Mouse (Mus musculus): ENCODE results near the gene Nobox. TPM values are rescaled to one million over a fixed set of nuclear protein-coding genes. Genes with fewer than 3 reads are reported as not detected.

Nobox gene
- polyA plus RNA-seq, 1 experiment from 2014 or later = not detected

- no peak overlapping the region for H3K4me3 ChIP-seq
- no peaks in the 10 kb centered on the region for H3K9me3 ChIP-seq (replicated peaks)
- H3K27ac ChIP-seq = no peak overlapping the region
- no peaks in the 10 kb centered on the region for H3K36me3 ChIP-seq
- no peak for ATAC-seq
- H3K9ac ChIP-seq = no peak overlapping the region
- no peaks in the 10 kb centered on the region for H3K27me3 ChIP-seq (replicated peaks)
- no peak overlapping the region for H3K4me2 ChIP-seq
- H3K4me1 ChIP-seq = no peaks in the 10 kb centered on the region
Observed at GRCm38 (mm10) chr6:43312546-43312945, 3.2 kb upstream of the Nobox start.

GRCm38 (mm10) chr6:43310071-43310470, 717 bp upstream of the Nobox start:
- ATAC-seq = no peak
- no peak overlapping the region for H3K4me3 ChIP-seq
- no peak overlapping the region for H3K27ac ChIP-seq
- no peak overlapping the region for H3K9ac ChIP-seq
- no peak overlapping the region for H3K4me2 ChIP-seq
- no peaks in the 10 kb centered on the region for H3K36me3 ChIP-seq
- WGBS (ENCODE audit: insufficient replicate concordance) = 67% methylated on average over 6 of the region's 6 CpGs
- no peaks in the 10 kb centered on the region for H3K9me3 ChIP-seq (replicated peaks)
- H3K27me3 ChIP-seq (replicated peaks) = no peaks in the 10 kb centered on the region
- H3K4me1 ChIP-seq = no peaks in the 10 kb centered on the region

GRCm38 (mm10) chr6:43297508-43297850, 11.9 kb downstream of the Nobox start:
- H3K4me1 ChIP-seq = no peaks in the 10 kb centered on the region
- no peaks in the 10 kb centered on the region for H3K9me3 ChIP-seq (replicated peaks)
- ATAC-seq = no peak
- H3K9ac ChIP-seq = no peak overlapping the region
- 49% methylated on average over 2 of the region's 2 CpGs for WGBS (ENCODE audit: insufficient replicate concordance)
- no peaks in the 10 kb centered on the region for H3K27me3 ChIP-seq (replicated peaks)
- no peak overlapping the region for H3K27ac ChIP-seq
- no peak overlapping the region for H3K4me3 ChIP-seq
- no peak overlapping the region for H3K4me2 ChIP-seq
- H3K36me3 ChIP-seq = no peaks in the 10 kb centered on the region

GRCm38 (mm10) chr6:43296798-43297507, 12.4 kb downstream of the Nobox start:
- Histone ChIP-seq H3K4me3 (no peak overlapping the region), H3K27me3 (replicated peaks) (no peaks in the 10 kb centered on the region), H3K36me3 (no peaks in the 10 kb centered on the region), H3K27ac (no peak overlapping the region), H3K9me3 (replicated peaks) (no peaks in the 10 kb centered on the region), H3K9ac (no peak overlapping the region), H3K4me2 (no peak overlapping the region), H3K4me1 (no peaks in the 10 kb centered on the region)
- no peak for ATAC-seq
- WGBS (ENCODE audit: insufficient replicate concordance) = 39% methylated on average over 7 of the region's 7 CpGs

GRCm38 (mm10) chr6:43295908-43296307, 13.4 kb downstream of the Nobox start:
- WGBS (ENCODE audit: insufficient replicate concordance) = 13% methylated on average over 5 of the region's 5 CpGs
- Histone ChIP-seq H3K27me3 (replicated peaks) (no peaks in the 10 kb centered on the region), H3K4me1 (no peaks in the 10 kb centered on the region), H3K36me3 (no peaks in the 10 kb centered on the region), H3K9me3 (replicated peaks) (no peaks in the 10 kb centered on the region), H3K4me3 (no peak overlapping the region), H3K4me2 (no peak overlapping the region), H3K9ac (no peak overlapping the region), H3K27ac (no peak overlapping the region)
- no peak for ATAC-seq

GRCm38 (mm10) chr6:43293175-43293574, 16.2 kb downstream of the Nobox start:
- no peaks in the 10 kb centered on the region for H3K4me1 ChIP-seq
- H3K27me3 ChIP-seq (replicated peaks) = no peaks in the 10 kb centered on the region
- peaks cover 12% of the 10 kb centered on the region for H3K36me3 ChIP-seq
- H3K4me2 ChIP-seq = no peak overlapping the region
- no peak overlapping the region for H3K9ac ChIP-seq
- H3K27ac ChIP-seq = no peak overlapping the region
- whole genome bisulfite sequencing (ENCODE audit: insufficient replicate concordance) = 72% methylated on average over 7 of the region's 7 CpGs
- H3K9me3 ChIP-seq (replicated peaks) = no peaks in the 10 kb centered on the region
- ATAC-seq = no peak
- H3K4me3 ChIP-seq = no peak overlapping the region

GRCm38 (mm10) chr6:43292471-43293076, 16.8 kb downstream of the Nobox start:
- no peak overlapping the region for H3K4me2 ChIP-seq
- H3K27me3 ChIP-seq (replicated peaks) = no peaks in the 10 kb centered on the region
- peaks cover 12% of the 10 kb centered on the region for H3K36me3 ChIP-seq
- ATAC-seq = no peak
- WGBS (ENCODE audit: insufficient replicate concordance) = 70% methylated on average over 6 of the region's 6 CpGs
- no peak overlapping the region for H3K27ac ChIP-seq
- H3K4me3 ChIP-seq = no peak overlapping the region
- H3K4me1 ChIP-seq = no peaks in the 10 kb centered on the region
- no peaks in the 10 kb centered on the region for H3K9me3 ChIP-seq (replicated peaks)
- no peak overlapping the region for H3K9ac ChIP-seq

GRCm38 (mm10) chr6:43292041-43292440, 17.3 kb downstream of the Nobox start:
- 57% methylated on average over 3 of the region's 3 CpGs for WGBS (ENCODE audit: insufficient replicate concordance)
- Histone ChIP-seq H3K4me2 (no peak overlapping the region), H3K36me3 (peaks cover 12% of the 10 kb centered on the region), H3K9me3 (replicated peaks) (no peaks in the 10 kb centered on the region), H3K27me3 (replicated peaks) (no peaks in the 10 kb centered on the region), H3K27ac (no peak overlapping the region), H3K4me1 (no peaks in the 10 kb centered on the region), H3K4me3 (no peak overlapping the region), H3K9ac (no peak overlapping the region)
- ATAC-seq = no peak

GRCm38 (mm10) chr6:43280481-43280880, 28.9 kb downstream of the Nobox start:
- Histone ChIP-seq H3K9ac (no peak overlapping the region), H3K27me3 (replicated peaks) (no peaks in the 10 kb centered on the region), H3K4me1 (no peaks in the 10 kb centered on the region), H3K9me3 (replicated peaks) (no peaks in the 10 kb centered on the region), H3K4me2 (no peak overlapping the region), H3K36me3 (peaks cover 6% of the 10 kb centered on the region; the same call in 1 of the 2 replicates), H3K4me3 (no peak overlapping the region), H3K27ac (no peak overlapping the region)
- WGBS (ENCODE audit: insufficient replicate concordance) = 71% methylated on average over 5 of the region's 5 CpGs
- ATAC-seq = no peak

GRCm38 (mm10) chr6:43278247-43278646, 31.1 kb downstream of the Nobox start:
- no peaks in the 10 kb centered on the region for H3K9me3 ChIP-seq (replicated peaks)
- peaks cover 4% of the 10 kb centered on the region; the same call in 1 of the 2 replicates for H3K36me3 ChIP-seq
- H3K4me2 ChIP-seq = no peak overlapping the region
- H3K4me3 ChIP-seq = no peak overlapping the region
- no peaks in the 10 kb centered on the region for H3K27me3 ChIP-seq (replicated peaks)
- no peak overlapping the region for H3K9ac ChIP-seq
- H3K27ac ChIP-seq = no peak overlapping the region
- no peak for ATAC-seq
- no peaks in the 10 kb centered on the region for H3K4me1 ChIP-seq

- no peak overlapping the region for H3K4me2 ChIP-seq
- H3K27ac ChIP-seq = no peak overlapping the region
- H3K9ac ChIP-seq = no peak overlapping the region
- no peak for ATAC-seq
- H3K4me1 ChIP-seq = no peaks in the 10 kb centered on the region
- H3K9me3 ChIP-seq (replicated peaks) = no peaks in the 10 kb centered on the region
- WGBS (ENCODE audit: insufficient replicate concordance) = 70% methylated on average over 4 of the region's 4 CpGs
- H3K4me3 ChIP-seq = no peak overlapping the region
- no peaks in the 10 kb centered on the region for H3K27me3 ChIP-seq (replicated peaks)
- H3K36me3 ChIP-seq = no peaks in the 10 kb centered on the region; the same call in 1 of the 2 replicates
Observed at GRCm38 (mm10) chr6:43274123-43274522, 35.2 kb downstream of the Nobox start.

- Histone ChIP-seq H3K4me1 (no peaks in the 10 kb centered on the region), H3K36me3 (no peaks in the 10 kb centered on the region; the same call in 1 of the 2 replicates), H3K9ac (no peak overlapping the region), H3K27me3 (replicated peaks) (no peaks in the 10 kb centered on the region), H3K9me3 (replicated peaks) (no peaks in the 10 kb centered on the region), H3K4me3 (no peak overlapping the region), H3K27ac (no peak overlapping the region), H3K4me2 (no peak overlapping the region)
- ATAC-seq = no peak
Observed at GRCm38 (mm10) chr6:43272597-43272996, 36.8 kb downstream of the Nobox start.

GRCm38 (mm10) chr6:43266356-43266755, 43.0 kb downstream of the Nobox start:
- H3K4me3 ChIP-seq = peak overlapping the region; percentile 58
- 0 out of 2 replicates have a peak, but pooled peaks cover 9% of the 10 kb centered on the region for H3K4me1 ChIP-seq
- peak; percentile 41; the same call in 1 of the 2 replicates for ATAC-seq
- peaks cover 29% of the 10 kb centered on the region for H3K27me3 ChIP-seq (replicated peaks)
- H3K9me3 ChIP-seq (replicated peaks) = no peaks in the 10 kb centered on the region
- H3K4me2 ChIP-seq = peak overlapping the region; percentile 72
- peak overlapping the region; percentile 53; the same call in 1 of the 2 replicates for H3K9ac ChIP-seq
- WGBS (ENCODE audit: insufficient replicate concordance) = 2% methylated on average over 8 of the region's 8 CpGs
- no peaks in the 10 kb centered on the region for H3K36me3 ChIP-seq
- no peak overlapping the region for H3K27ac ChIP-seq

All from liver, embryonic 12.5 days (tissue).